In the genomic region with DNA sequence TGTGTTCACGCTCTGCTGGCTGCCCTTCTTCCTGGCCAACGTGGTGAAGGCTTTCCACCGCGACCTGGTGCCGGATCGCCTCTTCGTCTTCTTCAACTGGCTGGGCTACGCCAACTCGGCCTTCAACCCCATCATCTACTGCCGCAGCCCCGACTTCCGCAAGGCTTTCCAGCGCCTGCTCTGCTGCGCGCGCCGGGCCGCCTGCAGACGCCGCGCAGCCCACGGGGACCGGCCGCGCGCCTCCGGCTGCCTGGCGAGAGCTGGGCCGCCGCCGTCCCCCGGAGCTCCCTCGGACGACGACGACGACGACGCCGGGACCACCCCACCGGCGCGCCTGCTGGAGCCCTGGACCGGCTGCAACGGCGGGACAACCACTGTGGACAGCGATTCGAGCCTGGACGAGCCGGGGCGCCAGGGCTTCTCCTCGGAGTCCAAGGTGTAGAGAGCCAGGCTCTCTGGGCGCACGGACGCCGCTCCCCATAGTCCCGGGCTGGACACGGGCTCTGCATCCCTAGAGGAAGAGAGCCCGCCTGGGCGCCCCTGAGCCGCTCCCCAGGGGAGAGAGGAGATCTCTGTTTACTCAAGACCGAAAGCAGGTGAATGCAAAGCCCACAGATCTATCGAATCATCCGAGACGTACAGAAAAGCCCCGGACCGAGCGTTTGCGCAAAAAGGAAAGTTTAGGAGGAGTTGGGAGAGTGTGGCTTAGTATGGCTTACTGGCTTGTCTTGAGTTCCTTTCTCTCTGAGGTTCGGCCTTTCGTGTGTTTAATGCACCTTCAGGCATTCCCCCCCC, we compare ENCODE assay signal across 9 mouse cellular contexts. TPM values are rescaled to one million over a fixed set of nuclear protein-coding genes. Genes with fewer than 3 reads are reported as not detected.
DNase-seq lines count a peak whose midpoint lies in the region; ATAC-seq and TF ChIP-seq lines count a peak whose summit lies in the region.
"Had no signal": no experiment of that assay in that cellular context is flagged by ENCODE, and none has a peak within 500 bp of the region (broad histone marks: within the 10 kb centered on the region; RNA-seq: fewer than 3 reads in every experiment).

No protein-coding gene starts in this region.

- WGBS in intestine, postnatal 0 days: under 1% methylated on average over 71 of the region's 71 CpGs
- under 1% methylated on average over 71 of the region's 71 CpGs for WGBS in lung, embryonic 14.5 days
- WGBS in olfactory bulb, adult 2 months: under 1% methylated on average over 71 of the region's 71 CpGs

- ATAC-seq in intestine, postnatal 0 days: peak; percentile 48
- peak; percentile 44; the same call in 1 of the 2 replicates for ATAC-seq in lung, embryonic 14.5 days (ENCODE audit: insufficient read depth)

- TF ChIP-seq POLR2A in brain, embryonic 14.5 days (IDR thresholded peaks at IDR 0.05; ENCODE audit: borderline replicate concordance, extremely low read depth, insufficient read depth, insufficient read length, poor library complexity, severe bottlenecking): no peak
- no peak for TF ChIP-seq POLR2A in olfactory bulb, adult 2 months (IDR thresholded peaks at IDR 0.05; ENCODE audit: insufficient read depth, low read depth, low read length)

- peak overlapping the region; percentile 54 for H3K4me3 ChIP-seq in intestine, postnatal 0 days (ENCODE audit: low read depth, low read length)
- peak overlapping the region; percentile 59 for H3K4me3 ChIP-seq in lung, embryonic 14.5 days (ENCODE audit: low read depth, low read length)
- H3K4me3 ChIP-seq in olfactory bulb, adult 2 months (ENCODE audit: insufficient read depth, low read depth, low read length): peak overlapping the region; percentile 62

- peaks cover 12% of the 10 kb centered on the region; the same call in 1 of the 2 replicates for H3K4me1 ChIP-seq in intestine, postnatal 0 days (replicated peaks; ENCODE audit: control insufficient read depth, insufficient read depth, low read length)
- peaks cover 22% of the 10 kb centered on the region for H3K4me1 ChIP-seq in lung, embryonic 14.5 days (ENCODE audit: insufficient read depth)
- peaks cover 24% of the 10 kb centered on the region for H3K4me1 ChIP-seq in olfactory bulb, adult 2 months (ENCODE audit: control insufficient read depth, insufficient read depth, low read length)

- H3K4me2 ChIP-seq in intestine, postnatal 0 days (replicated peaks; ENCODE audit: low read depth): peak overlapping the region; percentile 90
- H3K4me2 ChIP-seq in lung, embryonic 14.5 days: peak overlapping the region; percentile 94

- peaks cover 57% of the 10 kb centered on the region for H3K27me3 ChIP-seq in intestine, postnatal 0 days (replicated peaks; ENCODE audit: control insufficient read depth, insufficient read depth, low read length)
- H3K27me3 ChIP-seq in lung, embryonic 14.5 days (ENCODE audit: insufficient read depth, low read length): peaks cover 54% of the 10 kb centered on the region

- peak overlapping the region; percentile 28 for H3K27ac ChIP-seq in intestine, postnatal 0 days (ENCODE audit: low read depth, low read length)
- peak overlapping the region; percentile 42 for H3K27ac ChIP-seq in lung, embryonic 14.5 days (ENCODE audit: low read depth)
- H3K27ac ChIP-seq in olfactory bulb, adult 2 months (ENCODE audit: insufficient read depth, low read depth, low read length): no peak overlapping the region

- DNase-seq in kidney, adult 18-20 months: peak; percentile 61
- no peak for DNase-seq in kidney, adult 11 months
- DNase-seq in brain, embryonic 14.5 days (ENCODE audit: low read depth): peak; percentile 48
- peak; percentile 38 to 58 for DNase-seq in gastrocnemius, postnatal 36 days
- DNase-seq in lung, embryonic 14.5 days: peak; percentile 77
- DNase-seq in left cerebral cortex, adult 9 months (ENCODE audit: low spot score in 2 of 2): no peak

- intact Hi-C loops in gastrocnemius, postnatal 36 days (cut with DNase I): no loop called here

- no peak for TF ChIP-seq CTCF in brain, embryonic 14.5 days (IDR thresholded peaks at IDR 0.05; ENCODE audit: borderline replicate concordance, extremely low read depth, insufficient read depth, insufficient read length)
- no peak for TF ChIP-seq CTCF in intestine, postnatal 0 days (IDR thresholded peaks at IDR 0.05; ENCODE audit: low read depth)
- TF ChIP-seq CTCF in lung, embryonic 14.5 days (IDR thresholded peaks at IDR 0.05; ENCODE audit: low read depth): no peak
- TF ChIP-seq CTCF in olfactory bulb, adult 2 months (IDR thresholded peaks at IDR 0.05; ENCODE audit: insufficient read depth, low read depth, low read length): no peak

- no peaks in the 10 kb centered on the region for H3K36me3 ChIP-seq in intestine, postnatal 0 days (ENCODE audit: control insufficient read depth, insufficient read depth)
- H3K36me3 ChIP-seq in lung, embryonic 14.5 days (ENCODE audit: insufficient read depth): no peaks in the 10 kb centered on the region

- H3K9me3 ChIP-seq in intestine, postnatal 0 days (ENCODE audit: control insufficient read depth): no peaks in the 10 kb centered on the region
- no peaks in the 10 kb centered on the region for H3K9me3 ChIP-seq in lung, embryonic 14.5 days (ENCODE audit: low read depth, low read length)

- peak overlapping the region; percentile 34 for H3K9ac ChIP-seq in intestine, postnatal 0 days (ENCODE audit: low read depth, low read length)
- peak overlapping the region; percentile 54 for H3K9ac ChIP-seq in lung, embryonic 14.5 days

RNA-seq across cellular contexts. Expression of a gene that starts 1.5 kb away (rescaled TPM):
- polyA plus RNA-seq in brain, embryonic 14.5 days (2012; rRNA removed): 2.0 and 3.0 TPM in 2 replicates
- under 1 TPM; 0.15 to 0.20 TPM for total RNA-seq in gastrocnemius, postnatal 36 days (2021)
- polyA plus RNA-seq in intestine, postnatal 0 days (2015; fragmentation: Nextera tagmentation; extraction: Ambion mirVana): 1.0 and 1.3 TPM in 2 replicates
- 1.2 and 1.6 TPM in 2 replicates for polyA plus RNA-seq in lung, embryonic 14.5 days (2014; fragmentation: Nextera tagmentation; extraction: Ambion mirVana)
- polyA plus RNA-seq in olfactory bulb, adult 2 months (2012; ENCODE audit: insufficient read depth, insufficient read length, low replicate concordance, missing spikeins): not detected in 2 replicates
- total RNA-seq: MEL had no signal

Comparison
In these comparisons a context has a peak if more than half of its experiments do, and no peak if none do; other contexts are left out.
1. DNase-seq: peak in kidney, adult 18-20 months (single experiment), brain, embryonic 14.5 days (single experiment), gastrocnemius, postnatal 36 days (2 of 2) and lung, embryonic 14.5 days (single experiment); none in kidney, adult 11 months (single experiment) and left cerebral cortex, adult 9 months (0 of 2).
2. Peak in every context shown above with its lines, with median percentiles within 50 percentile points of each other: H3K4me3 ChIP-seq.